Mouse (Mus musculus) frontal cortex, postnatal 25 days (tissue): ENCODE measurements at regions not wholly inside any gene's neighbourhood (a gene's known extent, or its start where the extent isn't known, plus 50 kb on each side); places are given as distances from the start of the nearest gene placed in this dataset.

ENCODE experiments used
- DNase-seq, 2 experiments: peaks; one replicate each; pipeline ENCODE4 v3.0.0; 2022; ENCODE audit warnings: low spot score in 2 of 2

- peak in 1 of 2 experiments; percentile 43 for DNase-seq
These were observed 223.2 kb upstream of the Agtr1b start for GRCm38 (mm10) chr3:20590143-20590542.

- DNase-seq, result no peak
These were observed 184.6 kb upstream of the Agtr1b start for GRCm38 (mm10) chr3:20551563-20551962.

- DNase-seq, result no peak
These were observed 177.0 kb upstream of the Agtr1b start for GRCm38 (mm10) chr3:20543991-20544390.

GRCm38 (mm10) chr3:20538492-20539004 is 171.6 kb upstream of the Agtr1b start:
- no peak for DNase-seq

GRCm38 (mm10) chr3:20520738-20521137 is 153.8 kb upstream of the Agtr1b start:
- no peak for DNase-seq

- peak; percentile 74 to 75 for DNase-seq
These were observed 142.2 kb upstream of the Agtr1b start for GRCm38 (mm10) chr3:20509192-20509591.

GRCm38 (mm10) chr3:20505546-20505945 is 138.6 kb upstream of the Agtr1b start:
- DNase-seq, result no peak
